Comparison of ENCODE assay signal across 17 mouse cellular contexts in genomic region chr3:145858388-145858787, GRCm38 (mm10).
DNase-seq lines count a peak whose midpoint lies in the region; TF ChIP-seq lines count a peak whose summit lies in the region.
"Had no signal": no experiment of that assay in that cellular context is flagged by ENCODE, and none has a peak within 500 bp of the region (broad histone marks: within the 10 kb centered on the region; RNA-seq: fewer than 3 reads in every experiment).

No protein-coding gene starts in this region.

- intact Hi-C loops in heart, adult 2 months (cut with DNase I), result loop anchor here (1.0 to 5.0 kb wide), 2 partner anchors 47 to 276 kb away; no protein-coding TSS in a partner anchor

- H3K27me3 ChIP-seq in heart, adult 2 months (ENCODE audit: control insufficient read depth, insufficient read depth, low read length), result no peaks in the 10 kb centered on the region
- H3K27me3 ChIP-seq: embryonic facial prominence, embryonic 13.5 days; forebrain, embryonic 15.5 days; megakaryocyte, embryonic 14.5 days; midbrain, embryonic 15.5 days; stomach, embryonic 15.5 days had no signal

- H3K79me2 ChIP-seq in heart, adult 2 months (replicated peaks; ENCODE audit: control insufficient read depth, insufficient read depth, low read length), result no peaks in the 10 kb centered on the region; the same call in 1 of the 2 replicates

- H3K4me3 ChIP-seq in heart, adult 2 months, result no peak overlapping the region
- H3K4me3 ChIP-seq in lung, adult 2 months (replicated peaks; ENCODE audit: extremely low read depth, low read depth, low read length), result no peak overlapping the region
- H3K4me3 ChIP-seq: embryonic facial prominence, embryonic 13.5 days; forebrain, embryonic 15.5 days; megakaryocyte, embryonic 14.5 days; midbrain, embryonic 15.5 days; stomach, embryonic 15.5 days had no signal

- no peak overlapping the region for H3K27ac ChIP-seq in heart, adult 2 months
- H3K27ac ChIP-seq: embryonic facial prominence, embryonic 13.5 days; forebrain, embryonic 15.5 days; midbrain, embryonic 15.5 days; stomach, embryonic 15.5 days had no signal

- 84% methylated on average over 5 of the region's 5 CpGs for WGBS in heart, adult 2 months
- 80% methylated on average over 5 of the region's 5 CpGs for WGBS in lung, adult 2 months

- no peak for TF ChIP-seq POLR2A in heart, adult 2 months (IDR thresholded peaks at IDR 0.05; ENCODE audit: insufficient read depth, low read depth, low read length)
- TF ChIP-seq POLR2A in lung, adult 2 months (IDR thresholded peaks at IDR 0.05; ENCODE audit: borderline replicate concordance, extremely low read depth, low read depth, low read length), result no peak

- no peak for TF ChIP-seq EP300 in heart, adult 2 months (IDR thresholded peaks at IDR 0.05; ENCODE audit: insufficient read depth, low read depth, low read length)

- no peak overlapping the region for H3K9ac ChIP-seq in heart, adult 2 months (ENCODE audit: low read depth, low read length)
- H3K9ac ChIP-seq: embryonic facial prominence, embryonic 13.5 days; forebrain, embryonic 15.5 days; midbrain, embryonic 15.5 days; stomach, embryonic 15.5 days had no signal

- H3K36me3 ChIP-seq in heart, adult 2 months (ENCODE audit: control insufficient read depth, insufficient read depth, low read length), result peaks cover 6% of the 10 kb centered on the region
- H3K36me3 ChIP-seq: embryonic facial prominence, embryonic 13.5 days; G1E; midbrain, embryonic 15.5 days; stomach, embryonic 15.5 days had no signal

- DNase-seq in heart, adult 2 months, result no peak
- no peak for DNase-seq in heart, postnatal 4 days
- no peak for DNase-seq in lung, adult 2 months
- no peak for DNase-seq in lung, postnatal 10 days
- DNase-seq in A20 (ENCODE audit: low read depth, low spot score) (peak; percentile 10), R1 (ENCODE audit: low read depth, low spot score) (peak; percentile 24)
- DNase-seq in c-Kit-positive CD71-positive TER-119-positive erythroid progenitor cells, embryonic 14.5 days (ENCODE audit: low spot score), result no peak
- DNase-seq: cerebellum, adult 9-10 months; kidney, adult 11 months; lung, adult 18-20 months; right cerebral cortex, postnatal 25 days had no signal

- peak; percentile 72 for TF ChIP-seq CTCF in heart, adult 2 months (IDR thresholded peaks at IDR 0.05)
- 0 out of 2 replicates have a peak, but pooled peaks have one; percentile 4 for TF ChIP-seq CTCF in lung, adult 2 months (IDR thresholded peaks at IDR 0.05; ENCODE audit: insufficient read depth, low read length)

- peaks cover 4% of the 10 kb centered on the region; the same call in 1 of the 2 replicates for H3K4me1 ChIP-seq in heart, adult 2 months (ENCODE audit: control insufficient read depth, insufficient read depth, low read length)
- H3K4me1 ChIP-seq in lung, adult 2 months (ENCODE audit: control insufficient read depth, insufficient read depth, low read length), result no peaks in the 10 kb centered on the region; the same call in 1 of the 2 replicates
- H3K4me1 ChIP-seq: embryonic facial prominence, embryonic 13.5 days; megakaryocyte, embryonic 14.5 days; stomach, embryonic 15.5 days had no signal

Comparison
In these comparisons a context has a peak if more than half of its experiments do, and no peak if none do; other contexts are left out.
1. DNase-seq: peak in A20 (single experiment) and R1 (single experiment); none in heart, adult 2 months (0 of 2), heart, postnatal 4 days (single experiment), lung, adult 2 months (single experiment), lung, postnatal 10 days (single experiment) and c-Kit-positive CD71-positive TER-119-positive erythroid progenitor cells, embryonic 14.5 days (single experiment).